ENCODE assay signal across 8 mouse cellular contexts in the genomic region with DNA sequence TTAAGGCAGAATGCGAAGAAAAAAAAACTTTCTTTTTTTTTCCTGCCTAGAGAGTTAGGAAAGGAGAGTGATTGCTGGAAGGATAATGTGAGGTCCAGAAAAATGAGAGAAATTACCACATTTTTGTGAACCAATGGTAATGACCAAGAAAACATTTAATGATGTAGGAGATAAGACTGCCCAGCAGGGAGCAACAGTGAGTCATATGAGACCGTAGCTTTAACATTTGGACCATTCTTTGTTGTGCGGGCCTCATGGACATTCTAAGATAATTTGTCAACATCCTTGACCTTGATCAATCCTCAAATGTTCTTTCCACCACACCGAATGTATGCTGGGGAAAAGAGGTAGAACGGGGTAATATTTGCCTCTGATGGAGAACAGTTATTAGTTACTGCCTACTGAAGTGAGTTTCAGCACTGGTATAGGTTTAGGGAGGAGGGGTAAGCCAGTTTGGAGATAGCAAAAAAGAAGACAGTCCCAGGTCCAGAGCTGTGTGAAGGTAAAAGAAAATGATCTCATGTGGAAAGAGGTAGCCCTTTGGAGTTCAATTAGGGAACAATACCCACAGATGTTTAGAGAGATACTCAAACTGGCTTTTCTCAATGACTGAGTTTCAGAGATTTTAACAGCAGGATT. TPM values are rescaled to one million over a fixed set of nuclear protein-coding genes. Genes with fewer than 3 reads are reported as not detected.
DNase-seq lines count a peak whose midpoint lies in the region; ATAC-seq and TF ChIP-seq lines count a peak whose summit lies in the region.
"Had no signal": no experiment of that assay in that cellular context is flagged by ENCODE, and none has a peak within 500 bp of the region (broad histone marks: within the 10 kb centered on the region; RNA-seq: fewer than 3 reads in every experiment).

No protein-coding gene starts in this region.

- DNase-seq in left cerebral cortex, adult 2 months (ENCODE audit: extremely low spot score in 1 of 2, low spot score in 2 of 2), result no peak
- DNase-seq in left cerebral cortex, postnatal 36 days (ENCODE audit: low spot score in 2 of 2), result no peak
- DNase-seq in CH12.LX (ENCODE audit: extremely low read depth), result peak; percentile 35
- peak; percentile 55 for DNase-seq in R1 (ENCODE audit: low read depth, low spot score)
- DNase-seq in splenic B cell, adult 2 months (ENCODE audit: low read depth, low spot score), result peak; percentile 32
- no peak for DNase-seq in urinary bladder, postnatal 25 days (ENCODE audit: low spot score)

- TF ChIP-seq POLR2A in CH12.LX (IDR thresholded peaks at IDR 0.05; ENCODE audit: low read depth, low read length), result no peak

- TF ChIP-seq RAD21 in CH12.LX (IDR thresholded peaks at IDR 0.05; ENCODE audit: low read depth, low read length), result peak; percentile 46

- H3K27me3 ChIP-seq in CH12.LX (replicated peaks), result no peaks in the 10 kb centered on the region
- H3K27me3 ChIP-seq in hindbrain, embryonic 12.5 days, result no peaks in the 10 kb centered on the region
- H3K27me3 ChIP-seq in splenic B cell, adult 2 months (ENCODE audit: control insufficient read depth, insufficient read depth, low read length, poor library complexity, severe bottlenecking), result no peaks in the 10 kb centered on the region

- TF ChIP-seq CTCF in left cerebral cortex, adult 2 months (IDR thresholded peaks at IDR 0.05), result peak; percentile 61
- TF ChIP-seq CTCF in CH12.LX (conservative IDR thresholded peaks at IDR 0.05 in 1 of 2, IDR thresholded peaks at IDR 0.05 in 1 of 2; ENCODE audit: low read depth in 2 of 2, low read length in 2 of 2), result peak; percentile 20 to 63; a peak in 2 of 4 replicates

- peak; percentile 48; the same call in 1 of the 2 replicates for ATAC-seq in hindbrain, embryonic 12.5 days (ENCODE audit: low FRiP score)

- no peak overlapping the region for H3K9ac ChIP-seq in CH12.LX (ENCODE audit: insufficient read depth, low read depth)
- H3K9ac ChIP-seq in hindbrain, embryonic 12.5 days, result no peak overlapping the region

- dilution Hi-C loops in CH12.LX (cut with MboI; ENCODE audit: extremely low pct_ligation_motif_present, extremely low pct_unique_long_range_greater_than_20kb, low sequenced_read_pairs), result no loop called here

- no peak overlapping the region for H3K4me2 ChIP-seq in CH12.LX (ENCODE audit: insufficient read depth, low read depth, poor library complexity, severe bottlenecking)
- H3K4me2 ChIP-seq in hindbrain, embryonic 12.5 days (replicated peaks), result no peak overlapping the region

- in situ Hi-C loops in CH12.LX (cut with MboI; ENCODE audit: low pct_ligation_motif_present, low pct_unique_long_range_greater_than_20kb, low sequenced_read_pairs), result loop anchor here (25.0 kb wide), 1 partner anchor 360 kb away; no protein-coding TSS in a partner anchor

- intact Hi-C loops in left cerebral cortex, adult 2 months (cut with DNase I), result loop anchor here (10.0 kb wide), 2 partner anchors 193 to 343 kb away; partner anchors contain the start of gene Coch
- intact Hi-C loops in left cerebral cortex, postnatal 36 days (cut with DNase I), result loop anchor here (5.0 kb wide), 1 partner anchor 220 kb away; no protein-coding TSS in a partner anchor

- 72% methylated on average over 5 of the region's 5 CpGs for WGBS in hindbrain, embryonic 12.5 days

- no peak overlapping the region for H3K27ac ChIP-seq in left cerebral cortex, adult 2 months
- H3K27ac ChIP-seq in CH12.LX (ENCODE audit: insufficient read depth, low read depth), result no peak overlapping the region
- no peak overlapping the region for H3K27ac ChIP-seq in hindbrain, embryonic 12.5 days
- H3K27ac ChIP-seq: macrophage had no signal

- H3K4me3 ChIP-seq in left cerebral cortex, adult 2 months, result no peak overlapping the region
- no peak overlapping the region for H3K4me3 ChIP-seq in CH12.LX (replicated peaks in 1 of 3; ENCODE audit: low read depth in 2 of 3, low read length in 2 of 3, poor library complexity in 1 of 3)
- H3K4me3 ChIP-seq in hindbrain, embryonic 12.5 days, result no peak overlapping the region

- 0 out of 2 replicates have a peak, but pooled peaks cover 2% of the 10 kb centered on the region for H3K79me2 ChIP-seq in CH12.LX (replicated peaks; ENCODE audit: control insufficient read depth, extremely low read depth, insufficient read depth, poor library complexity, severe bottlenecking)

- H3K9me3 ChIP-seq in CH12.LX (replicated peaks; ENCODE audit: low read length), result no peaks in the 10 kb centered on the region
- H3K9me3 ChIP-seq in hindbrain, embryonic 12.5 days (replicated peaks), result no peaks in the 10 kb centered on the region

- H3K4me1 ChIP-seq in CH12.LX (ENCODE audit: control insufficient read depth in 1 of 2, insufficient read depth in 2 of 2), result peaks cover 0 to 8% of the 10 kb centered on the region in 2 experiments; a peak in 2 of 4 replicates
- H3K4me1 ChIP-seq in hindbrain, embryonic 12.5 days, result no peaks in the 10 kb centered on the region

- no peak for TF ChIP-seq EP300 in CH12.LX (IDR thresholded peaks at IDR 0.05; ENCODE audit: low read length)

- H3K36me3 ChIP-seq in CH12.LX (replicated peaks in 1 of 2; ENCODE audit: control insufficient read depth in 1 of 2, insufficient read depth in 1 of 2, low read length in 1 of 2), result peaks cover 37 to 75% of the 10 kb centered on the region in 2 experiments
- peaks cover 30% of the 10 kb centered on the region for H3K36me3 ChIP-seq in hindbrain, embryonic 12.5 days
- H3K36me3 ChIP-seq in splenic B cell, adult 2 months (ENCODE audit: control insufficient read depth, insufficient read depth, low read length, poor library complexity, severe bottlenecking), result peaks cover 13% of the 10 kb centered on the region

TF ChIP-seq in CH12.LX, 34 proteins besides CTCF, POLR2A, EP300 and RAD21:
- TF ChIP-seq PAX5 (IDR thresholded peaks at IDR 0.05; ENCODE audit: low read length) (no peak), SMC3 (IDR thresholded peaks at IDR 0.05; ENCODE audit: low read depth, low read length) (peak; percentile 43)

RNA-seq across cellular contexts. Expression of gene Scfd1, which starts 24.9 kb away (rescaled TPM):
- total RNA-seq in left cerebral cortex, adult 2 months (2021), result 10 to 100 TPM; 37.5 to 40.3 TPM
- total RNA-seq in left cerebral cortex, postnatal 36 days (2021), result 10 to 100 TPM; 37.3 to 38.3 TPM
- total RNA-seq in CH12.LX (2012; rRNA removed), result 39.3 and 49.1 TPM in 2 replicates
- total RNA-seq in CH12.LX (2014; rRNA removed), result 91.7 and 103 TPM in 2 replicates
- polyA plus RNA-seq in CH12.LX (2012; ENCODE audit: insufficient read length, low read depth), result 48.0 and 48.1 TPM in 2 replicates
- polyA plus RNA-seq in hindbrain, embryonic 12.5 days (2016; fragmentation: Nextera tagmentation; extraction: Ambion mirVana), result 75.1 and 80.7 TPM in 2 replicates

RNA-seq across cellular contexts. Expression of gene G2e3, which starts 54.3 kb away (rescaled TPM):
- total RNA-seq in left cerebral cortex, adult 2 months (2021), result 10 to 100 TPM; 10.3 to 11.5 TPM
- 10 to 100 TPM in 1 of 2 experiments, 1 to 10 TPM in 1; 7.8 to 10.4 TPM for total RNA-seq in left cerebral cortex, postnatal 36 days (2021)
- total RNA-seq in CH12.LX (2012; rRNA removed) (12.6 and 15.2 TPM in 2 replicates), CH12.LX (2014; rRNA removed) (32.5 and 33.3 TPM in 2 replicates)
- polyA plus RNA-seq in CH12.LX (2012; ENCODE audit: insufficient read length, low read depth), result 11.0 and 13.7 TPM in 2 replicates
- polyA plus RNA-seq in hindbrain, embryonic 12.5 days (2016; fragmentation: Nextera tagmentation; extraction: Ambion mirVana), result 38.4 and 42.3 TPM in 2 replicates

Comparison
In these comparisons a context has a peak if more than half of its experiments do, and no peak if none do; other contexts are left out.
1. DNase-seq: peak in CH12.LX (single experiment), R1 (single experiment) and splenic B cell, adult 2 months (single experiment); none in left cerebral cortex, adult 2 months (0 of 2), left cerebral cortex, postnatal 36 days (0 of 2) and urinary bladder, postnatal 25 days (single experiment).